Mouse (Mus musculus) forebrain, embryonic 15.5 days (tissue): ENCODE results near the gene Papln. TPM values are rescaled to one million over a fixed set of nuclear protein-coding genes. Genes with fewer than 3 reads are reported as not detected.

Source experiments
- ATAC-seq: fragments of 200-750 bp; cut with Nextera tagmentation; replicated peaks from 2 replicates; pipeline ENCODE4 v1.8.0; 2017; ENCODE audit warnings: mild to moderate bottlenecking, moderate TSS enrichment, moderate library complexity
- H3K27ac ChIP-seq: fragments of 300-500 bp; sonication (generic); replicated peaks from 2 replicates; pipeline ENCODE4 v1.5.1; 2015; ENCODE audit warnings: mild to moderate bottlenecking, inconsistent platforms
- H3K27me3 ChIP-seq: fragments of 300-500 bp; sonication (generic); 2 replicates; pipeline ENCODE4 v1.6.1; 2015; ENCODE audit warnings: inconsistent platforms
- H3K36me3 ChIP-seq: fragments of 300-500 bp; sonication (generic); 2 replicates; pipeline ENCODE4 v1.6.1; 2015; ENCODE audit warnings: mild to moderate bottlenecking, inconsistent platforms
- H3K4me1 ChIP-seq: fragments of 300-500 bp; sonication (generic); 2 replicates; pipeline ENCODE4 v1.6.1; 2015; ENCODE audit warnings: inconsistent platforms
- H3K4me2 ChIP-seq: fragments of 300-500 bp; sonication (generic); replicated peaks from 2 replicates; pipeline ENCODE4 v1.6.1; 2015; ENCODE audit warnings: mild to moderate bottlenecking, inconsistent platforms
- H3K4me3 ChIP-seq: fragments of 300-500 bp; sonication (generic); 2 replicates; pipeline ENCODE4 v1.5.1; 2015; ENCODE audit warnings: mild to moderate bottlenecking, inconsistent platforms
- H3K9ac ChIP-seq: fragments of 300-500 bp; sonication (generic); replicated peaks from 2 replicates; pipeline ENCODE4 v1.6.1; 2015; ENCODE audit warnings: mild to moderate bottlenecking, inconsistent platforms
- H3K9me3 ChIP-seq: fragments of 300-500 bp; sonication (generic); 2 replicates; pipeline ENCODE4 v1.6.1; 2016; ENCODE audit warnings: inconsistent platforms
- whole genome bisulfite sequencing: fragments of 180-500 bp; shearing (Covaris S2); methylation state at CpG from one replicate; pipeline ENCODE4 v1.1.7; 2015; ENCODE audit warnings: mixed read lengths; 5-methylcytosine and 5-hydroxymethylcytosine counted together
- polyA plus RNA-seq: library from polyadenylated mRNA; unstranded; fragments of >200 nt; fragmentation: Nextera tagmentation; extraction: Ambion mirVana; gene quantifications from 2 replicates; pipeline ENCODE4 v1.2.1, GENCODE M21; 2015

Gene Papln
- 0.15 and 0.20 TPM in 2 replicates for polyA plus RNA-seq

DNA sequence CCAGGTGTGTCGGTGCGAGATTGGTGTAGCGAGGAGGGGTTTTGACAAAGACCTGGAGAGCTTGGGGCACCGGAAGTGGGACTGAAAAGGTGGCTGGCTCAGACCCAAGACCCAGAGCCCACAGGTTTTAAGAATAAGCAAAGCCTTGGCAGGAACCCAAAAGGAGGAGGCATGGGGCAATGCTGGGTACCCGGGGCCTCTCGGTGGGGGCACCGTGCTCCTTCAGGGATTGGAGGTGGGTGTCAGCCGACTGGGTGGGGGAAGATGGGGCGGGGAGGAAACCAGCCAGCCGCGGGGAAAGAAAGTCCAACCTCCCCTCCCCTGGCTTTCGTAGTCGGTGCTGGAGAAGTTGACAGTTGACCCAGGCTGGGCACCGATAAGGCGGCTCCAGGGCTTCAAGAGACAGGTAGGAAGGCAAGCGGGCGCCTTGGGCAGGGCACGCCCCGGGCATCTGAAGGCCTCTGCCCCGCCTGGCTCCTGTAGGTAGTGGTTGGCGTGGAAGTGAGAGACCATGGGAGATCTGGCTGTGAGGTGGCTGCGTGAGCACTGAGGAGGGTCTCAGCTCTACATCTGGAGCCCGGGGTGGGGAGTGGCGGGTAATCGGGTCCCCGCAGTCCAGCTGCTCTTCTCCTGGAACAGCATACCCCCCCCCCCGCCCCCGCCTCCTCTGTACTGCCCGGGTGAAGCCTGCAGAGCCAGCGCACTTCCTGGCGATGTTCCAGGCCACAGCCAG lies at the start of gene Papln:
Papln (plus strand) TSS at position 324 of the 733 bp plus-strand sequence.
- Histone ChIP-seq H3K4me2 (peak within 1 kb of the TSS; percentile 66), H3K9ac (peak within 1 kb of the TSS; percentile 34), H3K27ac (no peak within 1 kb of the TSS), H3K9me3 (no peaks in the 10 kb centered on the region), H3K36me3 (no peaks in the 10 kb centered on the region), H3K4me1 (peaks cover 18% of the 10 kb centered on the region), H3K4me3 (peak within 1 kb of the TSS; percentile 34), H3K27me3 (no peaks in the 10 kb centered on the region)
- peak; percentile 72; the same call in 1 of the 2 replicates for ATAC-seq
- WGBS = 14% methylated on average over 31 of the region's 31 CpGs

GRCm38 (mm10) chr12:83713749-83714148 lies 49.7 kb upstream of the Papln start:
- no peak for ATAC-seq
- Histone ChIP-seq H3K4me3 (no peak overlapping the region), H3K27ac (no peak overlapping the region), H3K4me1 (no peaks in the 10 kb centered on the region), H3K27me3 (no peaks in the 10 kb centered on the region), H3K36me3 (peaks cover 50% of the 10 kb centered on the region), H3K4me2 (no peak overlapping the region), H3K9me3 (no peaks in the 10 kb centered on the region), H3K9ac (no peak overlapping the region)
- WGBS = 45% methylated on average over 2 of the region's 2 CpGs

DNA sequence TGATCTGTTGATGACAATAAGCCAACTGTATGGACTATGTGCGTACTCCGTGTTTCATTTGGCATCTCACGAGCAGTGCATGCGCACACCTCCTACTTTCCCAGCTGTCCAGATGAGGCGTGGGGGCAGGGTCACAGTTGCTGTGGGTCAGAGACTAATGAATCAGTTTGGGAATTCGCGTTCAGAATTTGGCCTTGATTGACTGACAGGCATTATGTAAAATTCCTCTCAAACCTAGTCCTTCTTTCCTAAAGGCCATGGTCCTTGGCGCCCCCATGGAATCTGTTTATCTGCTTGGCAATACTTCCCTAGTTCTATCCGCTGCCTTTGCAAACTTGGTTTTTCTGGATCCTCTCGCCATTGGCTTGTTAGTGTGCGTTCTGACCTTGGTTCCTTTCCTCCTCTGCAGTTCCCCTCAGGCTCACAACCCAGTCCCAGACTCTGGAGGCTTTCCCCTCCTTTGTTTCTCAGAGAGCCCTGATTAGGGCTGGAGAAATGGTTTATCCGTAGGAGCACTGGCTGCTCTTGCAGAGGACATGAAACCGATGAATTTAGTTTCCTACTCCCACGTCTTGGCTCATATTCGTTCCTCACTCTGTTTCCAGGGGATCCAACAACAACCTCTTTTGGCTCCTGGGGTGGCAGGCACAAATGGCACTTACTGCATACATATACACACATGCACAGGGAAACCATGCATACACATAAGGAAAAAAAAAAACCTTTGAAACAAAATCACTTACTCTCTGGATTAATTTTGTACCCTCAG lies 46.8 kb upstream of the Papln start:
- 89% methylated on average over 15 of the region's 15 CpGs for WGBS
- no peak for ATAC-seq
- H3K27ac ChIP-seq = no peak overlapping the region
- no peak overlapping the region for H3K9ac ChIP-seq
- no peak overlapping the region for H3K4me2 ChIP-seq
- no peaks in the 10 kb centered on the region for H3K27me3 ChIP-seq
- H3K4me1 ChIP-seq = no peaks in the 10 kb centered on the region
- peaks cover 61% of the 10 kb centered on the region for H3K36me3 ChIP-seq
- H3K4me3 ChIP-seq = no peak overlapping the region
- no peaks in the 10 kb centered on the region for H3K9me3 ChIP-seq

DNA sequence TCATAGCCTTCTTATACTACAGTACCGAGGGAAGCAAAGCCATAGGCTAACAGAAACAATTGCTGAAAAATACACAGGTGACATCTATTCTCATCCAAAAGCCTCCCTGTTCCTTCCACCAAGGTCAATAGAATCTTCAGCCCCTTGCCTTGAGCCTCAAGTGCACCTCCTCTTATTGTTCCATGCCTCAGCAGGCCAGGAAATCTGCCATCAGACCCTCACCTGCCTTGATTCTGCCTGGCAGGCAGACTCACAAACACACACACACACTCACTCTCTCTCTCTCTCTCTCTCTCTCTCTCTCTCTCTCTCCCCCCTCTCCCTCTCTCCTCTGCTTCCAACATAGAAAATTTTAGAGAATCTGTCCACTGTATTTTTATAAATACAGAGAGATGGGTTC lies 44.0 kb upstream of the Papln start:
- H3K36me3 ChIP-seq = peaks cover 66% of the 10 kb centered on the region

DNA sequence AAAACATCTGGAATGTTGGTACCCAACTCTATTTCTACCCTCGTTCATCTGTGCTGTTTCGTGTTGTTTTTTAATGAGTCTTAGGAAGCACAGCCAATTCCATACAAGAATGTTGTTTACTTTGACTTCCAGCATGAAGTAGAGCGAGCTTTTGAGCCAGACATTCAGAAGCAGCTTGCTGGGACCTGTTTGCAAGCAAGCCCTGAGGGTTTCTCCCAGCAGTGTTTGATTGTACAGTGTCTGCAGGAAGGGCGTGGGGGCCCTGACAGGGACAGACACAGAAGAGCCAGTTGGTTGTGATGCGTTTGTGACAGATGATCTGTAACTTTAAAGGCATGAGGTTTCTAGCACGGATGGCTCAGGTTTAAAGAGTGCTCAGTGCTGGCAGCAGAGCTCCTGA lies 42.2 kb upstream of the Papln start:
- WGBS = 79% methylated on average over 6 of the region's 6 CpGs
- Histone ChIP-seq H3K36me3 (peaks cover 68% of the 10 kb centered on the region), H3K4me1 (no peaks in the 10 kb centered on the region)

More for the DNA sequence above, 44.0 kb upstream of the Papln start:
- H3K4me1 ChIP-seq = no peaks in the 10 kb centered on the region
- H3K9me3 ChIP-seq = no peaks in the 10 kb centered on the region
- H3K4me2 ChIP-seq = no peak overlapping the region
- H3K4me3 ChIP-seq = no peak overlapping the region
- no peak overlapping the region for H3K9ac ChIP-seq
- 100% methylated on average over 1 of the region's 1 CpGs for WGBS
- ATAC-seq = no peak
- no peak overlapping the region for H3K27ac ChIP-seq
- no peaks in the 10 kb centered on the region for H3K27me3 ChIP-seq

GRCm38 (mm10) chr12:83723037-83723436 lies 40.4 kb upstream of the Papln start:
- H3K4me1 ChIP-seq = no peaks in the 10 kb centered on the region
- H3K27ac ChIP-seq = no peak overlapping the region
- no peaks in the 10 kb centered on the region for H3K9me3 ChIP-seq
- H3K27me3 ChIP-seq = no peaks in the 10 kb centered on the region
- H3K4me2 ChIP-seq = no peak overlapping the region
- H3K9ac ChIP-seq = no peak overlapping the region
- 86% methylated on average over 3 of the region's 3 CpGs for WGBS
- no peak for ATAC-seq
- H3K4me3 ChIP-seq = no peak overlapping the region
- peaks cover 66% of the 10 kb centered on the region for H3K36me3 ChIP-seq

More for the DNA sequence above, 42.2 kb upstream of the Papln start:
- no peak for ATAC-seq
- no peak overlapping the region for H3K9ac ChIP-seq
- H3K4me3 ChIP-seq = no peak overlapping the region
- H3K4me2 ChIP-seq = no peak overlapping the region
- H3K27me3 ChIP-seq = no peaks in the 10 kb centered on the region
- H3K27ac ChIP-seq = no peak overlapping the region
- H3K9me3 ChIP-seq = no peaks in the 10 kb centered on the region

GRCm38 (mm10) chr12:83726510-83727308 lies 36.7 kb upstream of the Papln start:
- Histone ChIP-seq H3K9me3 (no peaks in the 10 kb centered on the region), H3K36me3 (peaks cover 80% of the 10 kb centered on the region), H3K9ac (no peak overlapping the region), H3K4me3 (no peak overlapping the region), H3K4me2 (no peak overlapping the region), H3K27ac (no peak overlapping the region), H3K4me1 (no peaks in the 10 kb centered on the region), H3K27me3 (no peaks in the 10 kb centered on the region)
- ATAC-seq = no peak
- 92% methylated on average over 12 of the region's 12 CpGs for WGBS

- 94% methylated on average over 5 of the region's 5 CpGs for WGBS
Observed at GRCm38 (mm10) chr12:83732225-83732624, 31.2 kb upstream of the Papln start.

GRCm38 (mm10) chr12:83734047-83734446 lies 29.4 kb upstream of the Papln start:
- Histone ChIP-seq H3K4me3 (no peak overlapping the region), H3K9ac (no peak overlapping the region), H3K36me3 (peaks cover 63% of the 10 kb centered on the region), H3K4me1 (no peaks in the 10 kb centered on the region), H3K4me2 (no peak overlapping the region), H3K27ac (no peak overlapping the region), H3K9me3 (no peaks in the 10 kb centered on the region), H3K27me3 (no peaks in the 10 kb centered on the region)
- 92% methylated on average over 10 of the region's 10 CpGs for WGBS
- ATAC-seq = no peak

More at GRCm38 (mm10) chr12:83732225-83732624, 31.2 kb upstream of the Papln start:
- Histone ChIP-seq H3K27me3 (no peaks in the 10 kb centered on the region), H3K27ac (no peak overlapping the region), H3K9ac (no peak overlapping the region), H3K4me2 (no peak overlapping the region), H3K36me3 (peaks cover 77% of the 10 kb centered on the region), H3K4me3 (no peak overlapping the region), H3K4me1 (no peaks in the 10 kb centered on the region), H3K9me3 (no peaks in the 10 kb centered on the region)
- ATAC-seq = no peak

- Histone ChIP-seq H3K27ac (no peak overlapping the region), H3K9me3 (no peaks in the 10 kb centered on the region), H3K4me2 (no peak overlapping the region), H3K4me1 (no peaks in the 10 kb centered on the region), H3K36me3 (peaks cover 44% of the 10 kb centered on the region), H3K9ac (no peak overlapping the region), H3K27me3 (no peaks in the 10 kb centered on the region), H3K4me3 (no peak overlapping the region)
- ATAC-seq = no peak
- WGBS = 84% methylated on average over 8 of the region's 8 CpGs
Observed at GRCm38 (mm10) chr12:83736236-83736635, 27.2 kb upstream of the Papln start.

DNA sequence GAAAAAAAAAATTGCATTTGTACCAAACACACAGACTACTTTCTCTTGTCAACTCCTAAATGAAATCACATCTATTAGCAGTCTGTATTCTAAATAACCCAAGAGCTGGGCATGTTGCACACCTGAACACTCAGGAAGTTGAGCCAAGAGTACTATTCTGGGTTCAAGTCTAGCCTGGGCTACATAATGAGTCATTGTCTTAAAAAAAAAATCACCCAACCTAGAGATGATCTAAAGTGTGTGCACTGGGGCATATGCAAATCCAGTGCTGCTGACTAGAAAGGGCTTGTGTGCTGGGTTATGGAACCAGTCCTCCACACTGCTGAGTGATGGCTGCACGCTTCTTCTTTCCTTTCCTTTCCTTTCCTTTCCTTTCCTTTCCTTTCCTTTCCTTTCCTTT lies 24.8 kb upstream of the Papln start:
- no peak overlapping the region for H3K27ac ChIP-seq
- peaks cover 22% of the 10 kb centered on the region for H3K36me3 ChIP-seq
- no peaks in the 10 kb centered on the region for H3K4me1 ChIP-seq
- H3K27me3 ChIP-seq = no peaks in the 10 kb centered on the region
- H3K9ac ChIP-seq = no peak overlapping the region
- no peak overlapping the region for H3K4me3 ChIP-seq
- 88% methylated on average over 1 of the region's 1 CpGs for whole genome bisulfite sequencing
- ATAC-seq = no peak
- no peaks in the 10 kb centered on the region for H3K9me3 ChIP-seq
- H3K4me2 ChIP-seq = no peak overlapping the region

DNA sequence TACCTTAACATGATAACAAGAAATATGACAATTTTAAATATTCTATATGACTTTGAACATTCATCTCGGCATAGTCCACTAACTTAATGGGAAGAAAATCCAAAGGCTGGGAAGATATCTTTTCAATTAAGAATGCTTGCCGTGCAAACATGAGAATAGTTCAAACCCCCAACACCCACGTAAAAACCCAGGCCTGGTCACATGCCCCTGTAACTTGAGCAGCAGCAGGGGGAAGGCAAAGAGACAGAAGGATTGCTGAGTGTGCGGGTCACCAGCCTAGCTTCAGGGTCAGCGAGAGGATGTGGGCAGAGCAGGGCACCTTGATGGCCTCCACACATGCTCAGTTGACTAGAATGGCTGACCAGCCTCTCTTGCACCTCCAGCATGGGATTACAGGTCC lies 21.7 kb upstream of the Papln start:
- no peak overlapping the region for H3K27ac ChIP-seq
- peaks cover 4% of the 10 kb centered on the region; the same call in 1 of the 2 replicates for H3K36me3 ChIP-seq
- H3K4me1 ChIP-seq = no peaks in the 10 kb centered on the region
- no peak overlapping the region for H3K9ac ChIP-seq
- no peak overlapping the region for H3K4me2 ChIP-seq
- 84% methylated on average over 5 of the region's 5 CpGs for WGBS
- no peak for ATAC-seq
- no peak overlapping the region for H3K4me3 ChIP-seq
- no peaks in the 10 kb centered on the region for H3K27me3 ChIP-seq
- H3K9me3 ChIP-seq = no peaks in the 10 kb centered on the region
